Mouse (Mus musculus): Measurements from ENCODE around the gene Cops9. TPM values are rescaled to one million over a fixed set of nuclear protein-coding genes. Genes with fewer than 3 reads are reported as not detected.

Gene Cops9
- 282 and 335 TPM in 2 replicates for polyA plus RNA-seq (2012; rRNA removed)

GRCm38 (mm10) chr1:92641514-92642272 lies at the start of gene Cops9:
Cops9 (minus strand) TSS chr1:92641985.

DNA sequence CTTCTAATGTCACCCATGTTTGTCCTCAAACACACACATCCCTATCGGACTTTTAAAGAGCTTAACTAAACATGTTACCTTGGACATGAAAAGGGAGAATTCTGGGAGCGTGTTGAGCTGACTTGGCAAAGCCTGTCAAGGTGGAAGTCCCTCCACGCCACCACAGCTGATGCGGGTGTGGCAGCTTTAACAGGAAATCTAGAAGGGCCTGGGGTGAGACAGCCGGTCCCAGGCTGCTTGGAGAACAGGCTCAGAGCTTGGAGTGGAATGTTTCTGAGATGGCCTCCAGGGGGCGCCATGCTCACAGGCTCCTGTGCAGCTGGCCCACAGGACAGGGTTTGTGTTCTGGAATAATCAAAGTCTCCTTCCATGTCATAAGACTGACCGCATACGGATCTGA lies 6.9 kb upstream of the Cops9 start, which contains the start of gene Otos:
Otos (minus strand) TSS at position 169 of the 400 bp plus-strand sequence.

GRCm38 (mm10) chr1:92617488-92617887 lies 24.3 kb downstream of the Cops9 start, which contains the start of gene Olfr12:
Olfr12 (plus strand) TSS chr1:92617788.

DNA sequence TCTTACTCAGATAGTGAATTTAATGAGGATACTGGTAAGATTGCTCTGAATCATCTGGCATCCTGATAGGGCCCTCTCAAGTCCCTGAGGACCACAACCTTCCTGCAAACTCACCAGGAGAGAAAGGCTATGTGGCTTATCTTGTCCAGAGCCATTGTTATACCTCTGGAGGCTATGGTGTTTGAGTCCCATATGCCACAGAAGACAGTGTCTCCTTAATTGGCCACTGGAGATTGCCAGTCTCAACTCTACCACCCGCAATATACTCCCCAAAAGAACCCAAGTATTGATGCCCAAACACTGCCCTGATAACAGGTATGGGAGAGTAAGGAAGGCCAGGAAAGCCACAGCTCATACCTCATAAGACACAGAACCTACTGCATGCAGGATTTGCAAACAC lies 36.3 kb downstream of the Cops9 start, which contains the start of gene Olfr1410:
Olfr1410 (plus strand) TSS at position 301 of the 400 bp plus-strand sequence.

DNA sequence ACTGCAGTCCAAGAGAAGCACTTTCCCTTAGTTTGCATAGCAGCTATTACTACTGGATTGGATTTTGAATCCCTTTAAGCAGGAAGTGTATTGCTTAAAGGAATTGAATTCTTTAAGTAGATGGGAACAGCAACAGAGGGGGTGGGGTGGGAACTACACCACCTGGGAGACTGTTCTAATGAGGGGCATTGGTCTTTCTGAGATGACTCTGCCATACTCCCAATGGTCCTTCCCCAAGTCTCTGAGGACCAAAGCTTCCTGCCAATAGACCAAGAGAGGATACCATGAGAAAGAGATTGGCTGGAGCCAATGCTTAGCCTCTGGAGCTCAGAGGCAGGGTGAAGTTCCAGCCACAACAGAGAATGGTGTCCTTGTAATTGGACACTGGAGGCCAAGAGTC lies 47.7 kb downstream of the Cops9 start, which contains the start of gene Olfr1411:
Olfr1411 (plus strand) TSS at position 301 of the 400 bp plus-strand sequence.

Other genes starting within 250 kb of the Cops9 start
- gene Ndufa10, start 168.1 kb downstream of the Cops9 start, polyA plus RNA-seq (2012; rRNA removed) = 127 and 149 TPM in 2 replicates
- not detected in 2 replicates for gene Olfr1416, start 156.9 kb downstream of the Cops9 start, polyA plus RNA-seq (2012; rRNA removed)
- gene Olfr1415, start 145.9 kb downstream of the Cops9 start, polyA plus RNA-seq (2012; rRNA removed) = not detected in 2 replicates
- not detected in 2 replicates for gene Olfr1414, start 123.3 kb downstream of the Cops9 start, polyA plus RNA-seq (2012; rRNA removed)
- not detected in 2 replicates for gene Olfr1413, start 70.7 kb downstream of the Cops9 start, polyA plus RNA-seq (2012; rRNA removed)
- gene Olfr1412, start 56.2 kb downstream of the Cops9 start, polyA plus RNA-seq (2012; rRNA removed) = not detected in 2 replicates
- not detected in 2 replicates for gene Olfr1411, start 47.6 kb downstream of the Cops9 start, polyA plus RNA-seq (2012; rRNA removed)
- gene Olfr1410, start 36.2 kb downstream of the Cops9 start, polyA plus RNA-seq (2012; rRNA removed) = not detected in 2 replicates
- gene Olfr12, start 24.2 kb downstream of the Cops9 start, polyA plus RNA-seq (2012; rRNA removed) = not detected in 2 replicates
- 0.04 and 0.23 TPM in 2 replicates for gene Otos, start 6.9 kb upstream of the Cops9 start, polyA plus RNA-seq (2012; rRNA removed)
- gene Gpc1, start 189.7 kb upstream of the Cops9 start, polyA plus RNA-seq (2012; rRNA removed) = 150 and 154 TPM in 2 replicates

Data from central nervous system, embryonic 18 days (tissue).